In genomic region chr3:103773508-103773907, GRCm38 (mm10) we compare ENCODE assay signal across 1 mouse cellular context.
TF ChIP-seq lines count a peak whose summit lies in the region.

No protein-coding gene starts in this region.

TF ChIP-seq in MEL, 35 proteins besides CTCF, POLR2A, EP300 and RAD21 (continued from another document):
- TF ChIP-seq ZMIZ1 (IDR thresholded peaks at IDR 0.05; ENCODE audit: low read depth, low read length), result no peak
- no peak for TF ChIP-seq NRF1 (IDR thresholded peaks at IDR 0.05; ENCODE audit: insufficient read depth, low read depth, low read length, poor library complexity, severe bottlenecking)
- no peak for TF ChIP-seq TBP (IDR thresholded peaks at IDR 0.05; ENCODE audit: low read depth, low read length)
- no peak for TF ChIP-seq USF1 (IDR thresholded peaks at IDR 0.05; ENCODE audit: low read depth, low read length)
- no peak for TF ChIP-seq MYB (IDR thresholded peaks at IDR 0.05; ENCODE audit: low read depth, low read length)
